Mouse (Mus musculus) liver, embryonic 14.5 days (tissue): Measurements from ENCODE around the gene Fmnl2.

Experiments used
- CTCF ChIP-seq: IDR thresholded peaks from 2 replicates; pipeline ENCODE4 v1.5.1; 2016; ENCODE audit warnings: antibody characterized with exemption, low read depth, control low read depth
- EP300 ChIP-seq: IDR thresholded peaks from 2 replicates; pipeline ENCODE4 v1.6.1; 2016; ENCODE audit warnings: antibody characterized with exemption, low read depth

GRCm38 (mm10) chr2:52867781-52868180 is 10.1 kb downstream of the Fmnl2 start:
- no peak for TF ChIP-seq EP300
- TF ChIP-seq CTCF, result no peak
